Comparison of ENCODE assay signal across 23 mouse cellular contexts in genomic region chr2:85006600-85006999, GRCm38 (mm10). TPM values are rescaled to one million over a fixed set of nuclear protein-coding genes. Genes with fewer than 3 reads are reported as not detected.
"Had no signal": no experiment of that assay in that cellular context is flagged by ENCODE, and none has a peak within 500 bp of the region (broad histone marks: within the 10 kb centered on the region; RNA-seq: fewer than 3 reads in every experiment).

No protein-coding gene starts in this region.

- H3K4me3 ChIP-seq: lung, embryonic 15.5 days; megakaryocyte, embryonic 14.5 days; midbrain, embryonic 13.5 days; midbrain, embryonic 15.5 days; neural tube, embryonic 12.5 days; stomach, embryonic 15.5 days had no signal

- H3K36me3 ChIP-seq: lung, embryonic 15.5 days; midbrain, embryonic 13.5 days; midbrain, embryonic 15.5 days; neural tube, embryonic 12.5 days; stomach, embryonic 15.5 days had no signal

- H3K27ac ChIP-seq: lung, embryonic 15.5 days; macrophage; midbrain, embryonic 13.5 days; midbrain, embryonic 15.5 days; neural tube, embryonic 12.5 days; stomach, embryonic 15.5 days; stomach, postnatal 0 days had no signal

- DNase-seq: lung, adult 2 months; lung, postnatal 14 days; lung, postnatal 36 days; right cerebral cortex, postnatal 14 days; thymus, adult 2 months; thymus, postnatal 25 days; thymus, postnatal 4 days had no signal

- H3K27me3 ChIP-seq: lung, embryonic 15.5 days; midbrain, embryonic 13.5 days; midbrain, embryonic 15.5 days; neural tube, embryonic 12.5 days; stomach, embryonic 15.5 days had no signal

- H3K4me1 ChIP-seq: midbrain, embryonic 13.5 days; midbrain, embryonic 15.5 days; neural tube, embryonic 12.5 days had no signal

- H3K9me3 ChIP-seq: lung, embryonic 15.5 days; megakaryocyte, embryonic 14.5 days; midbrain, embryonic 13.5 days; midbrain, embryonic 15.5 days; neural tube, embryonic 12.5 days; stomach, embryonic 15.5 days had no signal

- H3K9ac ChIP-seq: lung, embryonic 15.5 days; midbrain, embryonic 13.5 days; midbrain, embryonic 15.5 days; neural tube, embryonic 12.5 days; stomach, embryonic 15.5 days had no signal

- ATAC-seq: lung, postnatal 0 days; midbrain, embryonic 13.5 days; midbrain, embryonic 15.5 days had no signal

- H3K4me2 ChIP-seq: lung, embryonic 15.5 days; midbrain, embryonic 11.5 days; midbrain, embryonic 13.5 days; midbrain, embryonic 15.5 days; neural tube, embryonic 12.5 days; stomach, embryonic 15.5 days had no signal

RNA-seq across cellular contexts. Expression of gene Prg3, which starts 18.6 kb away (rescaled TPM):
- total RNA-seq: midbrain, postnatal 0 days; monocyte, adult 5-6 weeks; neutrophil, adult 5-6 weeks had no signal
- polyA plus RNA-seq: lung, adult 2 months; lung, embryonic 15.5 days; lung, postnatal 0 days; macrophage; midbrain, embryonic 11.5 days; midbrain, embryonic 13.5 days; midbrain, embryonic 15.5 days; midbrain, postnatal 0 days; neural tube, embryonic 14.5 days; stomach, postnatal 0 days; testis, adult 2 months; urinary bladder, adult 2 months had no signal

RNA-seq across cellular contexts. Expression of gene Prg2, which starts 26.3 kb away (rescaled TPM):
- total RNA-seq: midbrain, postnatal 0 days had no signal
- polyA plus RNA-seq: lung, postnatal 0 days; midbrain, postnatal 0 days; neural tube, embryonic 14.5 days; testis, adult 2 months had no signal

RNA-seq across cellular contexts. Expression of gene P2rx3, which starts 30.7 kb away (rescaled TPM):
- total RNA-seq: monocyte, adult 5-6 weeks; neutrophil, adult 5-6 weeks had no signal
- polyA plus RNA-seq: macrophage had no signal
